Mouse (Mus musculus): Measurements from ENCODE around the gene Isyna1. TPM values are rescaled to one million over a fixed set of nuclear protein-coding genes. Genes with fewer than 3 reads are reported as not detected.

The Isyna1 gene
- polyA plus RNA-seq, 1 experiment from 2014 or later = 198 TPM

DNA sequence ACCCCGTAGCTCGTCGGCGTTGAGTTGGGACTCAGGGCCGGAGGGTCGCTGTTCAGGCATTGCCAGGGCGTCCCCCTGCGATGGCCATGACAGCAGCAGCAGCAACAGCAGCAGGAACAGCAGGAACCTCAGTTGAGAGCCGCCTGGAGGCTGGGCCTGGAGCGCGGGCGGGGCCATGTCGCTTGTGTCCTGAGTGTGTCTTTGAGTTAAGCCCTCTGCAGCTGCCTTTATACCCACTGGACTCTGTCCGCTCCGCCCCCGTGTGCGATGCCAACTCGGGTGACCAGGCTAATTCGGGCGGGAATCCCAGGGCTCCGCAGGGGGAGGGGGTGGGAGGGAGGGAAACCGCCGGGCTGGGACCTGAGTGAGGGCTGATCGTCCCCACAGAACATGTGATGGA, 37.3 kb downstream of the Isyna1 start:
- ATAC-seq (replicated peaks; ENCODE audit: low FRiP score) = no peak
- no peaks in the 10 kb centered on the region for H3K27me3 ChIP-seq
- peaks cover 69% of the 10 kb centered on the region for H3K4me1 ChIP-seq
- H3K9me3 ChIP-seq (replicated peaks) = no peaks in the 10 kb centered on the region
- no peak overlapping the region; the same call in 1 of the 2 replicates for H3K27ac ChIP-seq
- H3K4me3 ChIP-seq (replicated peaks) = peak overlapping the region; percentile 58; the same call in 1 of the 2 replicates
- 24% methylated on average over 24 of the region's 24 CpGs for WGBS
- H3K36me3 ChIP-seq = no peaks in the 10 kb centered on the region
- no peak overlapping the region for H3K9ac ChIP-seq
- peak overlapping the region; percentile 81 for H3K4me2 ChIP-seq

DNA sequence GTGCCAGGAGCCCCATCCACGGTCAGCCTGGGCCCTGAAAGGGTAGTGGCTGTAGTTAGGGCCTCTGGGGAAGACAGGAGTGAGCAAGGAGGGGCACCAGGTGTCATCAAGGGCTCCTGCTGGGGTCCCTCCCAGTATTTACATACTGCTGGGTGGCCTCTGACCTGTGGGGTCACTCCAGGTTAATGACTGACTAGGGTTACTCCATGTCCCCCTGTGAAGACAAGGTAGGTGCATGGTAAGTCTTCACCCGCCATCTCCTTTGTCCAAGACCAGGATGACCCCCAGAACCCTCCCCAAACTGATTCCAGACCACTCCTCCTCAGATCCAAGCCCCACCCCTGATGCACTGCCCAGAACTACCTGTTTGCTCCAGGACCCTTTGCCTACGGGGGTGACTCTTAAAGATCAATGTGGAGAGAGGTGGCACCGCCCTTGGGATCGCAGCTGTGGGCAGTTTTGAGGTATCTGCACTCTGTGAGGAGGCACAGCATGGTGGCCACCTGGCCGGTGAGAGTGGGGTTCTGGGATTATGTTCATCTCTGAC, 38.2 kb downstream of the Isyna1 start, which contains the start of gene Gdf15:
Gene Gdf15 (minus strand): TSS at position 111 of the 547 bp plus-strand sequence.
- Histone ChIP-seq H3K4me2 (peak within 1 kb of the TSS; percentile 81), H3K9ac (0 out of 2 replicates have a peak within 1 kb of the TSS, but pooled peaks have one; percentile 2), H3K27me3 (no peaks in the 10 kb centered on the region), H3K9me3 (replicated peaks) (no peaks in the 10 kb centered on the region), H3K27ac (no peak within 1 kb of the TSS; the same call in 1 of the 2 replicates), H3K4me1 (peaks cover 79% of the 10 kb centered on the region), H3K36me3 (no peaks in the 10 kb centered on the region), H3K4me3 (replicated peaks) (peak within 1 kb of the TSS; percentile 58; the same call in 1 of the 2 replicates)
- no peak for ATAC-seq (replicated peaks; ENCODE audit: low FRiP score)
- 82% methylated on average over 6 of the region's 6 CpGs for WGBS

DNA sequence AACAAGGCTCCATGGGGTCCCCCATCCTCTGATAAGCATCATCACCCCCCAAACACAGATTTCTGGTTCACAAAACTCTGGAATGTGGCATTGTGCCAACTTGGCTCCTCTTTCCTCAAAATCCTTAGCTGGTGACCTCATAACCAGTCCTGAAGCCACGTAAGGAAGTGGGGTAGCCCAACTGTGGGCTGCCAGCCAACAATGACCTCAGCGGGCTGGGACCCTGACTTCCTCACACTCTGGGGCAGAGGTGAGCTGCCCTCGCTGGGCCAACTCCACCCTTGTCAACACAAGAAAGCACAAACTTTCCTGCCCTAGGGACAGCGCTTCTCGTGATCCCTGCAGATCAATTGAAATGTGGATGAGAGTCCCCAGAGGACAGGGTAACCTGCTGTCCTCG, 39.9 kb downstream of the Isyna1 start:
- Histone ChIP-seq H3K9me3 (replicated peaks) (no peaks in the 10 kb centered on the region), H3K4me2 (no peak overlapping the region), H3K36me3 (no peaks in the 10 kb centered on the region), H3K9ac (no peak overlapping the region), H3K27me3 (no peaks in the 10 kb centered on the region), H3K4me3 (replicated peaks) (no peak overlapping the region), H3K4me1 (peaks cover 90% of the 10 kb centered on the region), H3K27ac (peak overlapping the region; percentile 82)
- ATAC-seq (replicated peaks; ENCODE audit: low FRiP score) = no peak
- WGBS = 49% methylated on average over 6 of the region's 6 CpGs

DNA sequence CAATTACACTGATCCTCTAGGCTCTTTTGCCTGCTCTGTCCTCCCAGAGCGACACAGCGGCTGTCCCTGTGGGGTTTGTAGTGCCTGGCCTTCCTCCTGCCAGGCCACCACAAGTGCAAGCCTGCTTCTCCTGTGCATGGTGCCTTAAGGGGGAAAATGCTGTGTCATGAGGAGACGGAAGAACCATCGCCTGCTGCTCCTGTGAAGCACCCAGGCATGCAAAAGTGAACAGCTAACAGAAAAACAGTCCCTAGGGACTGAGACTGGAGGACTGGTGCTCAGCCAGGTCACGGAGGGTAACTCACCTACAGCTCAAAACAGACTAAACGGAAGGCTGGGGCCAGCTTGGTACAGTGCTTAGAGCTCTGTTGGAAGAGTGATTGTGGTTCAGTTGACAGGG, 41.4 kb downstream of the Isyna1 start:
- Histone ChIP-seq H3K9ac (no peak overlapping the region), H3K9me3 (replicated peaks) (no peaks in the 10 kb centered on the region), H3K27me3 (no peaks in the 10 kb centered on the region), H3K4me3 (replicated peaks) (no peak overlapping the region), H3K27ac (peak overlapping the region; percentile 82), H3K4me2 (no peak overlapping the region), H3K4me1 (peaks cover 77% of the 10 kb centered on the region), H3K36me3 (no peaks in the 10 kb centered on the region)
- no peak for ATAC-seq (replicated peaks; ENCODE audit: low FRiP score)
- WGBS = 61% methylated on average over 6 of the region's 6 CpGs

GRCm38 (mm10) chr8:70636838-70637237, 42.7 kb downstream of the Isyna1 start:
- Histone ChIP-seq H3K36me3 (no peaks in the 10 kb centered on the region), H3K27me3 (no peaks in the 10 kb centered on the region), H3K9ac (no peak overlapping the region), H3K4me3 (replicated peaks) (no peak overlapping the region), H3K4me1 (peaks cover 64% of the 10 kb centered on the region), H3K9me3 (replicated peaks) (no peaks in the 10 kb centered on the region), H3K27ac (peak overlapping the region; percentile 41; the same call in 1 of the 2 replicates), H3K4me2 (no peak overlapping the region)
- no peak for ATAC-seq (replicated peaks; ENCODE audit: low FRiP score)
- 42% methylated on average over 8 of the region's 8 CpGs for WGBS

DNA sequence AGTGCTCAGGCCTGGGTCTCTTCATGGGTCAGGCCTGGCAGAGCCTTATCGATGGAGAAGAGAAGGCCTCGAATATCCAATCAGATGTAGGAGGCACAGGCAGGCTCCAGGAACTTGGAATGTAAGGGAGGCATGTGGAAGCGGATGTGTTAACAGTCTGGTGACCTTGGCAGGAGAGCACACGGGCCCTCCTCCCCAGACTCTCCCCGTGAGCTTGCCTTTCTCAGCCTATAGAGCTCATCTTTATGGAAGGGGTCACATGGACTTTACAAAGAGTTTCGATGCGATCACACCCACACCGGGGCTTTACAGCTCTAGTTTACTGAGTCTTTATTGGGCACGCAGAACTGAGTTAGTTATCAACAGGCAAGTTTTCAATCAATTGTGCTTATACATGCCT, 44.6 kb downstream of the Isyna1 start:
- no peaks in the 10 kb centered on the region for H3K27me3 ChIP-seq
- no peaks in the 10 kb centered on the region for H3K9me3 ChIP-seq (replicated peaks)
- no peak overlapping the region for H3K9ac ChIP-seq
- ATAC-seq (replicated peaks; ENCODE audit: low FRiP score) = no peak
- no peaks in the 10 kb centered on the region for H3K36me3 ChIP-seq
- H3K27ac ChIP-seq = no peak overlapping the region
- WGBS = 68% methylated on average over 9 of the region's 9 CpGs
- H3K4me3 ChIP-seq (replicated peaks) = no peak overlapping the region
- H3K4me1 ChIP-seq = peaks cover 47% of the 10 kb centered on the region
- H3K4me2 ChIP-seq = no peak overlapping the region

- Histone ChIP-seq H3K4me1 (peaks cover 38% of the 10 kb centered on the region), H3K9me3 (replicated peaks) (no peaks in the 10 kb centered on the region), H3K27ac (no peak overlapping the region), H3K36me3 (no peaks in the 10 kb centered on the region), H3K4me3 (replicated peaks) (no peak overlapping the region), H3K9ac (no peak overlapping the region), H3K27me3 (no peaks in the 10 kb centered on the region), H3K4me2 (no peak overlapping the region)
- no peak for ATAC-seq (replicated peaks; ENCODE audit: low FRiP score)
- WGBS = 68% methylated on average over 3 of the region's 3 CpGs
Measured at GRCm38 (mm10) chr8:70643019-70643418, 48.8 kb downstream of the Isyna1 start.

- Histone ChIP-seq H3K27me3 (no peaks in the 10 kb centered on the region), H3K4me3 (replicated peaks) (no peak overlapping the region), H3K36me3 (peaks cover 7% of the 10 kb centered on the region; the same call in 1 of the 2 replicates), H3K9ac (no peak overlapping the region), H3K4me1 (peaks cover 42% of the 10 kb centered on the region), H3K9me3 (replicated peaks) (no peaks in the 10 kb centered on the region), H3K4me2 (no peak overlapping the region), H3K27ac (no peak overlapping the region)
- ATAC-seq (replicated peaks; ENCODE audit: low FRiP score) = no peak
- 89% methylated on average over 2 of the region's 2 CpGs for WGBS
Measured at GRCm38 (mm10) chr8:70644065-70644464, 49.9 kb downstream of the Isyna1 start.

- peaks cover 51% of the 10 kb centered on the region for H3K4me1 ChIP-seq
- peaks cover 21% of the 10 kb centered on the region for H3K36me3 ChIP-seq
- H3K9me3 ChIP-seq (replicated peaks) = no peaks in the 10 kb centered on the region
- no peaks in the 10 kb centered on the region for H3K27me3 ChIP-seq
- peak overlapping the region; percentile 60 for H3K27ac ChIP-seq
- peak overlapping the region; percentile 8; the same call in 1 of the 2 replicates for H3K4me2 ChIP-seq
- 30% methylated on average over 17 of the region's 17 CpGs for WGBS
- H3K9ac ChIP-seq = no peak overlapping the region
- peak; percentile 24; the same call in 1 of the 2 replicates for ATAC-seq (replicated peaks; ENCODE audit: low FRiP score)
- no peak overlapping the region for H3K4me3 ChIP-seq (replicated peaks)
Measured at GRCm38 (mm10) chr8:70645501-70646224, 51.5 kb downstream of the Isyna1 start.

DNA sequence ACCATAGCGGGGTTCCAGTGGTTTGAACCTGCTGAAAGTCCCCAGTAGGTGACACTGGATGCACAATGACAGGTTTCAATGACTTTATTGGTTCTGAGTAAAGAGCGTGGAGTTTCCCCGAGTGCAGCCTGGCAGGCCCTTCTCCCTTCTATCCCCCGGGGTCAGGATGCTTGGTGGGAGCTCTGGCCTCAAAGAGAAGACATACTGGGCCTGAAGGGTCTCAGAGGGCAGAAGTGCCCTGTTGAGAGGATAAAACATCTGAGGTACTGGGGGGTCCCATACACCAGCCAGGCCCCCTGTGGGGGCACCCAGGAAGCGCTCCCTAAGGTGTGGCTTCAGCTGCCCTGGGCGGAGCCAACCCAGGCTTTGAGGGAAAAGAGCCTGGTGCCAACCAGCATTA, 52.2 kb downstream of the Isyna1 start:
- peak overlapping the region; percentile 8; the same call in 1 of the 2 replicates for H3K4me2 ChIP-seq
- H3K9ac ChIP-seq = no peak overlapping the region
- H3K4me1 ChIP-seq = peaks cover 51% of the 10 kb centered on the region
- H3K27ac ChIP-seq = peak overlapping the region; percentile 60; the same call in 1 of the 2 replicates
- H3K36me3 ChIP-seq = peaks cover 28% of the 10 kb centered on the region
- H3K4me3 ChIP-seq (replicated peaks) = no peak overlapping the region
- H3K27me3 ChIP-seq = no peaks in the 10 kb centered on the region
- ATAC-seq (replicated peaks; ENCODE audit: low FRiP score) = no peak
- WGBS = 67% methylated on average over 6 of the region's 6 CpGs
- no peaks in the 10 kb centered on the region for H3K9me3 ChIP-seq (replicated peaks)

- Histone ChIP-seq H3K4me2 (no peak overlapping the region), H3K9me3 (replicated peaks) (no peaks in the 10 kb centered on the region), H3K27me3 (no peaks in the 10 kb centered on the region), H3K4me3 (replicated peaks) (no peak overlapping the region), H3K27ac (no peak overlapping the region), H3K9ac (no peak overlapping the region), H3K4me1 (peaks cover 51% of the 10 kb centered on the region), H3K36me3 (peaks cover 32% of the 10 kb centered on the region)
- no peak for ATAC-seq (replicated peaks; ENCODE audit: low FRiP score)
Measured at GRCm38 (mm10) chr8:70646775-70647174, 52.6 kb downstream of the Isyna1 start.
